8 mouse cellular contexts compared by ENCODE assay signal in genomic region chr9:118488138-118488895, GRCm38 (mm10). TPM values are rescaled to one million over a fixed set of nuclear protein-coding genes. Genes with fewer than 3 reads are reported as not detected.
DNase-seq lines count a peak whose midpoint lies in the region; ATAC-seq and TF ChIP-seq lines count a peak whose summit lies in the region.

No protein-coding gene starts in this region.

- peak overlapping the region; percentile 4 for H3K4me3 ChIP-seq in thymus, adult 2 months (ENCODE audit: control insufficient read depth, insufficient read depth, low read length)
- peak overlapping the region; percentile 44 for H3K4me3 ChIP-seq in lung, embryonic 16.5 days (ENCODE audit: low read length)

- peak; percentile 54; the same call in 1 of the 2 replicates for TF ChIP-seq CTCF in thymus, adult 2 months (IDR thresholded peaks at IDR 0.05; ENCODE audit: borderline replicate concordance, control insufficient read depth, extremely low read depth, insufficient read depth, low read length, poor library complexity)

- no peak overlapping the region for H3K9ac ChIP-seq in lung, embryonic 16.5 days (ENCODE audit: low read length)

- WGBS in thymus, adult 2 months: 1% methylated on average over 28 of the region's 28 CpGs
- WGBS in lung, embryonic 16.5 days: under 1% methylated on average over 28 of the region's 28 CpGs

- DNase-seq in thymus, adult 2 months: peak; percentile 38
- no peak for DNase-seq in thymus, postnatal 10 days (ENCODE audit: low spot score in 2 of 2)
- peak; percentile 81 for DNase-seq in cerebellum, adult 9-10 months
- DNase-seq in heart, adult 8-10 months (ENCODE audit: low spot score): peak; percentile 52
- DNase-seq in kidney, adult 8-10 months: peak; percentile 52 to 71
- DNase-seq in adipocyte (ENCODE audit: low spot score): no peak

- no peaks in the 10 kb centered on the region for H3K9me3 ChIP-seq in lung, embryonic 16.5 days (ENCODE audit: control insufficient read depth, low read length)

- TF ChIP-seq POLR2A in thymus, adult 2 months (IDR thresholded peaks at IDR 0.05; ENCODE audit: control insufficient read depth, extremely low read depth, insufficient read depth, low read length, poor library complexity): no peak

- peaks cover 13% of the 10 kb centered on the region for H3K27me3 ChIP-seq in thymus, adult 2 months (ENCODE audit: control insufficient read depth, insufficient read depth, low read length)
- H3K27me3 ChIP-seq in lung, embryonic 16.5 days (ENCODE audit: control insufficient read depth, insufficient read depth, low read depth, low read length): peaks cover 59% of the 10 kb centered on the region

- no peak overlapping the region for H3K27ac ChIP-seq in thymus, adult 2 months (ENCODE audit: control insufficient read depth, insufficient read depth, low read length)
- no peak overlapping the region for H3K27ac ChIP-seq in lung, embryonic 16.5 days (ENCODE audit: low read length)

- ATAC-seq in lung, embryonic 16.5 days (ENCODE audit: low read depth): peak; percentile 38; the same call in 1 of the 2 replicates
- peak; percentile 42; the same call in 1 of the 2 replicates for ATAC-seq in neutrophil, adult 5-6 weeks (ENCODE audit: extremely low read depth, insufficient number of reproducible peaks, low FRiP score, poor library complexity, severe bottlenecking)

- peaks cover 11% of the 10 kb centered on the region for H3K4me1 ChIP-seq in thymus, adult 2 months (replicated peaks; ENCODE audit: control insufficient read depth, insufficient read depth, low read length)
- H3K4me1 ChIP-seq in lung, embryonic 16.5 days (replicated peaks; ENCODE audit: control insufficient read depth, insufficient read depth, low read length): peaks cover 12% of the 10 kb centered on the region

- no peaks in the 10 kb centered on the region for H3K36me3 ChIP-seq in thymus, adult 2 months (ENCODE audit: control insufficient read depth, insufficient read depth, low read length)
- no peaks in the 10 kb centered on the region for H3K36me3 ChIP-seq in lung, embryonic 16.5 days (ENCODE audit: control insufficient read depth, insufficient read depth, low read length)

- peak overlapping the region; percentile 53 for H3K4me2 ChIP-seq in lung, embryonic 16.5 days (ENCODE audit: low read depth, low read length)

RNA-seq across cellular contexts. Expression of gene Eomes, which starts 10.3 kb away (rescaled TPM):
- polyA plus RNA-seq in thymus, adult 2 months (2012; rRNA removed): 0.78 and 1.4 TPM in 2 replicates
- under 1 TPM in 1 of 4 experiments, not detected in 3; 0.06 TPM for total RNA-seq in heart, adult 8-10 months (2022)
- not detected in 2 replicates for polyA plus RNA-seq in lung, embryonic 16.5 days (2015; fragmentation: Nextera tagmentation; extraction: Ambion mirVana)
- 1.7 and 2.2 TPM in 2 replicates for total RNA-seq in neutrophil, adult 5-6 weeks (2017)

RNA-seq across cellular contexts. Expression of gene Golga4, which starts 17.8 kb away (rescaled TPM):
- polyA plus RNA-seq in thymus, adult 2 months (2012; rRNA removed): 16.2 and 19.4 TPM in 2 replicates
- total RNA-seq in heart, adult 8-10 months (2022): 100 to 1,000 TPM; 361 to 439 (median 426) TPM
- polyA plus RNA-seq in lung, embryonic 16.5 days (2015; fragmentation: Nextera tagmentation; extraction: Ambion mirVana): 40.2 and 41.2 TPM in 2 replicates
- 120 and 135 TPM in 2 replicates for total RNA-seq in neutrophil, adult 5-6 weeks (2017)

Comparison
In these comparisons a context has a peak if more than half of its experiments do, and no peak if none do; other contexts are left out.
1. DNase-seq: peak in thymus, adult 2 months (single experiment), cerebellum, adult 9-10 months (single experiment), heart, adult 8-10 months (single experiment) and kidney, adult 8-10 months (2 of 2); none in thymus, postnatal 10 days (0 of 2) and adipocyte (single experiment).